Mouse (Mus musculus) liver, postnatal 0 days (tissue): Measurements from ENCODE around the gene Megf6. TPM values are rescaled to one million over a fixed set of nuclear protein-coding genes. Genes with fewer than 3 reads are reported as not detected.

ENCODE experiments used
- ATAC-seq: fragments of 200-750 bp; cut with Nextera tagmentation; 2 replicates; pipeline ENCODE4 v1.8.0; 2017; ENCODE audit warnings: mild to moderate bottlenecking, moderate library complexity
- DNase-seq: peaks from one replicate; pipeline ENCODE4 v3.0.0-alpha.2; 2016
- H3K27ac ChIP-seq: fragments of 300-500 bp; sonication (generic); 2 replicates; pipeline ENCODE4 v1.5.1; 2014; ENCODE audit warnings: antibody characterized with exemption, moderate library complexity, mild to moderate bottlenecking, low read depth
- H3K27me3 ChIP-seq: fragments of 300-500 bp; sonication (generic); 2 replicates; pipeline ENCODE4 v1.6.1; 2014; ENCODE audit warnings: low read length, control low read depth, mixed read lengths; ENCODE audit not compliant: insufficient read depth
- H3K36me3 ChIP-seq: fragments of 300-500 bp; sonication (generic); replicated peaks from 2 replicates; pipeline ENCODE4 v1.6.1; 2014; ENCODE audit warnings: mild to moderate bottlenecking, control low read depth, low read length, moderate library complexity, mixed read lengths; ENCODE audit not compliant: insufficient read depth
- H3K4me1 ChIP-seq: fragments of 300-500 bp; sonication (generic); 2 replicates; pipeline ENCODE4 v1.6.1; 2014; ENCODE audit warnings: antibody characterized with exemption, mild to moderate bottlenecking, control low read depth; ENCODE audit not compliant: insufficient read depth
- H3K4me2 ChIP-seq: fragments of 300-500 bp; sonication (generic); 2 replicates; pipeline ENCODE4 v1.6.1; 2014; ENCODE audit warnings: low read depth, mild to moderate bottlenecking, low read length, moderate library complexity, mixed read lengths
- H3K4me3 ChIP-seq: fragments of 300-500 bp; sonication (generic); 2 replicates; pipeline ENCODE4 v1.5.1; 2014; ENCODE audit warnings: low read depth, low read length
- H3K9ac ChIP-seq: fragments of 300-500 bp; sonication (generic); replicated peaks from 2 replicates; pipeline ENCODE4 v1.6.1; 2014; ENCODE audit warnings: mild to moderate bottlenecking, moderate library complexity
- H3K9me3 ChIP-seq: fragments of 300-500 bp; sonication (generic); 2 replicates; pipeline ENCODE4 v1.6.1; 2016; ENCODE audit warnings: mild to moderate bottlenecking, control low read depth, low read length, mixed read lengths
- CTCF ChIP-seq: sonication (generic); IDR thresholded peaks from 2 replicates; pipeline ENCODE4 v1.5.1; 2016; ENCODE audit warnings: antibody characterized with exemption, low read depth
- EP300 ChIP-seq: IDR thresholded peaks from 2 replicates; pipeline ENCODE4 v1.6.1; 2016; ENCODE audit warnings: antibody characterized with exemption, low read depth, mild to moderate bottlenecking
- WGBS: fragments of 180-500 bp; shearing (Covaris S2); extraction: QIAGEN DNeasy Blood & Tissue Kit; methylation state at CpG from one replicate; pipeline ENCODE4 v1.1.7; 2014; ENCODE audit not compliant: insufficient replicate concordance; 5-methylcytosine and 5-hydroxymethylcytosine counted together
- polyA plus RNA-seq: library from polyadenylated mRNA; unstranded; fragments of >200 nt; fragmentation: Nextera tagmentation; extraction: Ambion mirVana; gene quantifications from 2 replicates; pipeline ENCODE4 v1.2.1, GENCODE M21; 2015

Megf6 gene
- polyA plus RNA-seq, 1 experiment from 2014 or later = 0.89 TPM

DNA sequence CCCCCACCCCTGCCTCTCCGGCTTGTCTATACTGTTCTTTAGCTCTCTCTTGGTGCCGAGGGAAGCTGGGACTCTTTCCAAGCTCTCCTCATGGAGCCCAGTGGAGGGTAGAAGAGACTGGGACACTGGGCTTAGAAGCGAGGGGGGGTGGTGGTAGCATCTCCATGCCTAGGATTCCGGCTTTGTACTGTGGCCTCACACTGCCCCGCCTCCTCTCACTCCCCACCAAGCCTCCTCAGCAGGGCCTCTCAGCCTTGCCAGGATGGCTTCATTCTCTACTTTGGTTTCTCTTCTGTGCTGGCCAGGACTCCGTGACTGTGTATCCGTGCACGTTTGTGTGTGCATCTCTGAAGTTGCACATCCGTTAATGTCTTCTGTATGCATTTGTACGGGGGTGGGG is 66.4 kb downstream of the Megf6 start:
- H3K9ac ChIP-seq = no peak overlapping the region
- TF ChIP-seq CTCF (no peak), EP300 (no peak)
- 34% methylated on average over 10 of the region's 10 CpGs for WGBS
- H3K4me1 ChIP-seq = no peaks in the 10 kb centered on the region
- no peak overlapping the region for H3K4me2 ChIP-seq
- no peaks in the 10 kb centered on the region for H3K9me3 ChIP-seq
- H3K36me3 ChIP-seq = no peaks in the 10 kb centered on the region
- DNase-seq = no peak
- no peaks in the 10 kb centered on the region for H3K27me3 ChIP-seq
- no peak overlapping the region for H3K4me3 ChIP-seq
- no peak overlapping the region for H3K27ac ChIP-seq
- ATAC-seq = no peak

DNA sequence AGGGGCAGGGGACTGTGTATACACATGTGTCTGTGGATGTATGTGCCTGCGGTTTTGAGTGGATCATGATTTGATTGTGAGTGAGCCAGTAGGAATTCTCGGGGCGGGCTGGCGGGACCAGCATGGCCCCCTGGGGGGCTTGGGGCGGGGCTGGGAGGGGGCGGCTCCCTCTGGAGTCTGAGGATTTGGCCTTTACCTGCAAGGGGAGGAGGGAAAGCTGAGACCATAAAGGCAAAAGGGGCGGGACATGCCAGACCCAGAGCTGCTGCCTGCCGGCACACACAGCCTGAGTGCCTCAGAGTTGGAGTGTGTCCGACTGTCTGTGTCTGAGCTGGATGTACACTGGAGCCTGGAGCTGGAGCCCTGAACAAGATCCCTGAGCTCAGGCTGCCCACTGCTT is 66.8 kb downstream of the Megf6 start:
- TF ChIP-seq CTCF = no peak
- TF ChIP-seq EP300 = no peak
- H3K4me1 ChIP-seq = no peaks in the 10 kb centered on the region
- H3K9ac ChIP-seq = no peak overlapping the region
- WGBS = 19% methylated on average over 9 of the region's 9 CpGs
- no peaks in the 10 kb centered on the region for H3K36me3 ChIP-seq
- 0 out of 2 replicates have a peak, but pooled peaks have one; percentile 21 for ATAC-seq
- DNase-seq = no peak
- H3K27me3 ChIP-seq = no peaks in the 10 kb centered on the region
- no peak overlapping the region for H3K27ac ChIP-seq
- H3K4me3 ChIP-seq = no peak overlapping the region
- no peak overlapping the region for H3K4me2 ChIP-seq
- no peaks in the 10 kb centered on the region for H3K9me3 ChIP-seq

DNA sequence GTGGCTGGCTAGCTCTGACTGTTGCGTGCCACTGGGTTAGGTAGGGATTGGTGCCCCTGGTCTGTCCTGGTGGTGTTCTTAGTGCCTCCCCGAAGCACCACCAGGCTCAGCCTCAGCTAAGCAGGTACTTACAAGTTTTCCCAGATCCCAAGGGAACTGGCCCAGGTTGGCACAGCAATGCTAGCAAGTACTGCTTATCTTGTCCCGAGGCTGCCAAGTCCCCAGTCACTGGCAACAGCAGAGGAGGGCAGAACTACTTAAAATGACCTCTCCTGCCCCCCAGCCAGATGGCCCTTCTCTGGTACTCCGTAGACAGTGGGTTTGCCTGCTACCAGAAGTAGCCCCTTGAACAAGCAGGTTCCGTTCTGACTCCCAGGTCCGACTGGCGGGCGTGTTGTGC is 68.7 kb downstream of the Megf6 start:
- no peak overlapping the region for H3K4me3 ChIP-seq
- H3K9ac ChIP-seq = no peak overlapping the region
- 80% methylated on average over 8 of the region's 8 CpGs for WGBS
- H3K4me1 ChIP-seq = no peaks in the 10 kb centered on the region
- DNase-seq (no peak), ATAC-seq (no peak)
- no peak for TF ChIP-seq EP300
- no peak for TF ChIP-seq CTCF
- H3K27me3 ChIP-seq = no peaks in the 10 kb centered on the region
- no peak overlapping the region for H3K27ac ChIP-seq
- H3K36me3 ChIP-seq = no peaks in the 10 kb centered on the region
- no peak overlapping the region for H3K4me2 ChIP-seq
- no peaks in the 10 kb centered on the region for H3K9me3 ChIP-seq

DNA sequence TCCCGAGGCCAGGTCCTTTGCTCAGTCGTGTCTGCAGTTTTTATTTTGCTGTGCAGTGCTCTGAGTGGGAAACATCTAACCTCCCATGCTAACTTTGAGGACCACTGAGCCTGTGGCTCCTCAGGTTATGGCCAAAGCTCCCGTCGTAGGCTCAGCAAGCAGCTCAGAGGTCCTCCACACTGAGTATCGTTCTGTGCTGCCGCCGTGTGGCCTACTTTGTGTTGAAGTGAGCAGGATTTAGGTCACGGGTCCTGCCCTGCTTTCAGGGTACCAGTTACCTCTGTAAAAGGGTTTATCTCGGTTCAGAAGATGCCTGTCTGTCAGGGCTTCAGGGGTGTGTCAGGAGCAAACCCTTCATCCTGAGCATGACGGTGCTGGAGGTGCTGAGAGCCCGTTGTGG is 70.1 kb downstream of the Megf6 start:
- TF ChIP-seq EP300 (no peak), CTCF (no peak)
- Histone ChIP-seq H3K4me3 (no peak overlapping the region), H3K9ac (no peak overlapping the region), H3K4me2 (no peak overlapping the region), H3K27me3 (no peaks in the 10 kb centered on the region), H3K36me3 (no peaks in the 10 kb centered on the region), H3K9me3 (no peaks in the 10 kb centered on the region), H3K27ac (no peak overlapping the region), H3K4me1 (no peaks in the 10 kb centered on the region)
- 56% methylated on average over 11 of the region's 11 CpGs for WGBS
- ATAC-seq (no peak), DNase-seq (no peak)

DNA sequence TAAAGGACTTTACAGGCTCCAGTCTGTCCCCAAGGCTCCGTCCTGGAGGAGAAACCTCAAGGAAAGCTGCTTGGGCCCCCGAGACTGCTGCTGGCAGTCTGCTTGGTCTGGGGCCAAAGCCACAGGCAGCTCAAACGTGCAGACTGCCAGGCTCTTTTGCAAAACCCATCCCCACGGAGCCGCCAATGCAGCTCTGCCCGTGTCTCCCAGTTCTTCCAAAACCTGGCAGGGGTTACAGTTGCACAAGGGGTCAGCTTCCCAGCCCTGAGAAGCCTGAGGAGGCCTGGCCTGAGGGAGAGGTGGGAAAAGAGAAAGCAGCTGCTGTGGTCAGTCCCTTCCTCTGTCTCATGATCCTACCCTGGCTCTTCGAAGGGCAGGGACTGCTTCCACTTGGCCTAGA is 74.8 kb downstream of the Megf6 start:
- no peak overlapping the region for H3K4me3 ChIP-seq
- no peak for DNase-seq
- TF ChIP-seq CTCF = no peak
- no peak for TF ChIP-seq EP300
- H3K36me3 ChIP-seq = no peaks in the 10 kb centered on the region
- 79% methylated on average over 7 of the region's 7 CpGs for WGBS
- peaks cover 3% of the 10 kb centered on the region for H3K4me1 ChIP-seq
- no peaks in the 10 kb centered on the region for H3K27me3 ChIP-seq
- H3K27ac ChIP-seq = no peak overlapping the region
- H3K9me3 ChIP-seq = no peaks in the 10 kb centered on the region
- ATAC-seq = no peak
- H3K4me2 ChIP-seq = no peak overlapping the region
- H3K9ac ChIP-seq = no peak overlapping the region

DNA sequence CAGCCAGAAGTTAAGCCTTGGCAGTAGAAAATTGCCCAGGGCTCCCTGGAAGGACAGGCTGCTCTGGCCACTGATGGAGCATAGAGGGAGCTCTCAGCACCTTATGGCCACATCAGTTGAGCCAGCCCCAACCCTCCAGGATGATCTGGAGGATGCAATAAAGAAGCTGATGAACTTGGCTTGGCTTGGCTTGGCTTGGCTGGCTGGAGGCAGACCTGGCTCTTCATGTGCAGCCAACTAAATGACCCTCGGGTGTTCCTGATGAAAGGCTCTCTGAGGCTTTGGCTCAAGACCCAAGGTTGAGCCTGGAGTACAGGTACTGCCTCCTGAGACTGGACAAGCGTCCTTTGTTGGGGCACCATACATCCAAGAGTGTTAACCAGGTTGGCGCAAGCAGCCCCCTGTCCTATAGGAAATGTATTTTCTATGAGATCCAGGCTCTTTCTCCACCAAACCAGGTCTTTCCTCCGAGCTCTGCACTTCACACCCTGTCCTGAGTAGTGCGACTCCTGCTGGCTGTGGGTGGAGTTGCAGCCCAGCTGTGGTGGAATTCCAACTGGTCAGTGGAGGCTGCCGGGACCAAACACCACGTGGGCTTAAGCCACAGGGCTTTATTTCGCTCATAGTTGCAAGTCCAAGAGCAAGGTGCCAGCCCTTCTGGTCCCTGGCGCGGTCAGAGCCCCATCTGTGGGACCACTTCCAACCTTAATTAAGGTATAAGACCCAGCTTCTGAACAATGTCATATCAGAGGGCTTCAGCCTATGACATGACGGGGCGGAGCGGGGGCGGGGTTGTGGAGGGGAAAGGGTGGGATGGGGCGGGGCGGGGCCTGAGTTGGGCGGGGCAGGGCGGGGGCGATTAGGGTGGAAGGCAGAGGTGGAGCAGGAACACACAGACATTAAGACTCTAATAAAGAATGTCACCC is 75.8 kb downstream of the Megf6 start:
- Histone ChIP-seq H3K36me3 (no peaks in the 10 kb centered on the region), H3K27ac (no peak overlapping the region), H3K4me3 (peak overlapping the region; percentile 22), H3K4me2 (peak overlapping the region; percentile 73), H3K9me3 (no peaks in the 10 kb centered on the region), H3K4me1 (peaks cover 3% of the 10 kb centered on the region), H3K9ac (no peak overlapping the region), H3K27me3 (no peaks in the 10 kb centered on the region)
- ATAC-seq (peak; percentile 90), DNase-seq (peak; percentile 89)
- 10% methylated on average over 16 of the region's 19 CpGs for WGBS
- peak; percentile 95 for TF ChIP-seq CTCF
- no peak for TF ChIP-seq EP300
